Mouse (Mus musculus) neutrophil, adult 65 days (primary cell): ENCODE results near the gene Foxk1. TPM values are rescaled to one million over a fixed set of nuclear protein-coding genes. Genes with fewer than 3 reads are reported as not detected.

Experiments used
- total RNA-seq: library from RNA; stranded (reverse); gene quantifications from 2 replicates; pipeline ENCODE4 v1.2.4, GENCODE M21; 2023

The Foxk1 gene
- 30.1 and 41.2 TPM in 2 replicates for total RNA-seq

GRCm38 (mm10) chr5:142400981-142401640, at the start of gene Foxk1:
Foxk1 (plus strand) TSS chr5:142401497.

GRCm38 (mm10) chr5:142463461-142464454, 62.5 kb downstream of the Foxk1 start, which contains the start of gene Ap5z1:
Ap5z1 (plus strand) TSS chr5:142463944.

Other genes starting within 250 kb of the Foxk1 start
- 23.5 and 33.4 TPM in 2 replicates for gene Ap5z1, start 62.4 kb downstream of the Foxk1 start, total RNA-seq
- gene Papolb, start 128.6 kb downstream of the Foxk1 start, total RNA-seq: not detected in 2 replicates
- not detected in 2 replicates for gene Radil, start 149.6 kb downstream of the Foxk1 start, total RNA-seq
- not detected in 2 replicates for gene Mmd2, start 207.3 kb downstream of the Foxk1 start, total RNA-seq
- gene Wipi2, start 226.2 kb downstream of the Foxk1 start, total RNA-seq: 55.4 and 65.2 TPM in 2 replicates